Mouse (Mus musculus): ENCODE measurements around the gene Sytl2. TPM values are rescaled to one million over a fixed set of nuclear protein-coding genes. Genes with fewer than 3 reads are reported as not detected.
A peak's percentile ranks its signal among the peaks of the same experiment; 100 is the strongest.

The Sytl2 gene
- total RNA-seq, 2 experiments from 2014 or later = 40.4 to 49.5 TPM

GRCm38 (mm10) chr7:90355995-90356394, 53.9 kb downstream of the Sytl2 start:
- no peak for DNase-seq (ENCODE audit: extremely low spot score in 1 of 2, low spot score in 1 of 2)

GRCm38 (mm10) chr7:90362788-90363187, 60.7 kb downstream of the Sytl2 start:
- no peak for DNase-seq (ENCODE audit: extremely low spot score in 1 of 2, low spot score in 1 of 2)

- no peak for DNase-seq (ENCODE audit: extremely low spot score in 1 of 2, low spot score in 1 of 2)
Measured at GRCm38 (mm10) chr7:90370071-90370851, 68.2 kb downstream of the Sytl2 start.

DNA sequence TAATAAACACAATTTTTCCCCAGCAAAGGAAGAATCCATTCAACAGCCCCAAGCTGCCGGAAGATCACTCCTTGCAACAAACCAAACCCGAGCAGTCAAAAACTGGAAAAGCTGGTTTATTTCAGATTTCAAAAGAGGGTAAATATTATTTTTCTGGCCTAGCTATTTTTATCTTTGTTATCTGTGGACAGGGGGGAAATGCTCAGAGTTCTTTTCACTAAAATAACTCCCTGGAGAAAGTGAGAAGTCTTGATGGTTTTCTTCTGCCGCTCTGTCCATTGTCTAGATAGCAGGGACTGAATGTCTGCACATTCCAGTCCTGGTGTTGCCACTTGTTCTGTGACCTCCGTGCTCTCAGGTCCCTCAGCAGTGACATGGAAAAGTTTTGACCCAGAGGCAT, 70.8 kb downstream of the Sytl2 start:
- no peak for DNase-seq (ENCODE audit: extremely low spot score in 1 of 2, low spot score in 1 of 2)

- DNase-seq (ENCODE audit: extremely low spot score in 1 of 2, low spot score in 1 of 2) = no peak
Measured at GRCm38 (mm10) chr7:90384411-90384810, 82.4 kb downstream of the Sytl2 start.

DNA sequence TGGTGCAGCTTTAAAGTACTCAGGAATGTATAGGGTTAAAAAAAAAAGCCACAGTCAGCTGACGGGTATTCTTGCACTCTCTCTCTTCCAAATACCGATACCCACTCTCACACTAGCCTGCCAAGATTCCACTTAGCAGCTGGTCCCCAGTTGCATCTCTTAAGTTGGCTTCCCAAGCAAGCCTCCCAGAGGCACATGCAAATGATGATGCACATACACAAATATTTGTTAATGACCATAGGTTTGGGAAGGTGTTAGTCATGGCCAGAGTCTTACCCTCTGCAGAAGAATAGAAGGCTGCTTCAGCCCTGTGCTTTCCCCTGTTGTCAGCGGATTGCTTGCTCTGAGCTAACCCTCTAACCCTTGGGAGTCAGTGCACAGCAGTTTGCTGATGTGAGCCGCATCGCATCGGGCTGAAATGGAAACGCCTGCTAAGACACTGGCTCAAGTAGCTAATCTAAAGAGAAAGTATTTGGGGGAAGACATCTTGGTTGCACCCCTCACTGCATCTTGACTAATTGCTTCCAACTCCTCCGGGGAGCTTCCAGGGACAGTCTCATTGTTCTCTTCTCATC, 84.9 kb downstream of the Sytl2 start:
- peak; percentile 25 to 37 for DNase-seq (ENCODE audit: extremely low spot score in 1 of 2, low spot score in 1 of 2)

DNA sequence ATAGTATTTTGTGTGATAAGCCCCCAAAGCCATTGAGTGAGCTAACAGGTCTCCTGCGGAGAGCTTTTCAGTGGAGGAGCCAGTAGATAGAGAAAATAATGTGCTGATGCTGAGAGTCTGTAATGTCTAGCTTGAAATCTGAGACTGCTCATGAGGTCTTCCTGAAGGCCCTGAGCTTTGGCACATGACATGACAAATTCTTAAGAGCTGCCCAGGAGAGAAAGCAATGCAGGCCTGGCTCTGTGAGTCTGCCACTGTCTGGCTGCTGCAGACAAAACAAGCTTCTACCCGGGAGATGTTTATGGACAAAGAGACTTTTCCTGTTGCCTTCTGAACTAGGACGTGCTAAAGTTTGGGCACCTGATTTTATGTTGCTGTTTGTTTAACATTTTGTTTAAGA, 87.7 kb downstream of the Sytl2 start:
- DNase-seq (ENCODE audit: extremely low spot score in 1 of 2, low spot score in 1 of 2) = no peak

DNA sequence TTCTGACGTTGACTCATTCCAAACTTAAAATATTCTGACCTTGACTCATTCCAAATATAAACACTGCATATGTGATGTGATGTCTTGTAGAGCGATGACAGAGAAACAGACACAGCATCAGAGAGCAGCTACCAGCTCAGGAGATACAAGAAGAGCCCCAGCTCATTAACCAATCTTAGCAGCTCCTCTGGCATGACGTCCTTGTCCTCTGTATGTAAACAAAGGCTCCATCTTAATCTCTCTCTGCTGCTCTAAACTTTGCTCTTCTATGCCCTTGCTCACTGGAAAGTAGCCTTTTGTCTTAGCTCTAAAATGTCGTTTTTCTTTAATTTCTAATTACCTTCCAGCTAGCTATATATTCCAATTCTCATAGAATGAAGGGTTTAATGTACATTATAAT, 93.0 kb downstream of the Sytl2 start:
- DNase-seq (ENCODE audit: extremely low spot score in 1 of 2, low spot score in 1 of 2) = no peak

GRCm38 (mm10) chr7:90395928-90396327, 93.9 kb downstream of the Sytl2 start:
- no peak for DNase-seq (ENCODE audit: extremely low spot score in 1 of 2, low spot score in 1 of 2)

- peak; percentile 46 to 75 for DNase-seq (ENCODE audit: extremely low spot score in 1 of 2, low spot score in 1 of 2)
Measured at GRCm38 (mm10) chr7:90409934-90410333, 107.9 kb downstream of the Sytl2 start.

GRCm38 (mm10) chr7:90426020-90427001, 124.3 kb downstream of the Sytl2 start, which contains the start of gene Ccdc89:
Gene Ccdc89 (plus strand): TSS chr7:90426577.
- peak; percentile 32 to 57 for DNase-seq (ENCODE audit: extremely low spot score in 1 of 2, low spot score in 1 of 2)

DNA sequence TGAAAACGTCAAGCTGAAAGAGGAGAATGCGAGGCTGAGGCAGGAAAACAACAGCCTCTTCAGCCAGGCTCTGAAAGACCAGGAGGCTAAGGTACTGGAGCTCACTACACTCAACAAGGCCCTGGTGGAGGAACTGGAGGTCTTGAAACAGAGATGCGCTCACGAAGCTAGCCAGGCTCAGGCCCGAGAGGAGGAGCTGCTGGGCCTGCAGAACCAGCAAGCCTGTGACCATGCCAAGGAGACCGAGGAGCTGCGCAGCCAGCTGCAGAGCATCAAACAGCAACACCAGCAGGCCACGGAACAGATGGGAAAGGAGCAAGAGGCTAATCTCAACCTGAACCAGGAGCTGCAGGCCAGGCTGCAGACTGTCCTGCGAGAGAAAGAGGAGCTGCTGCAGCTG, 125.0 kb downstream of the Sytl2 start:
- no peak for DNase-seq (ENCODE audit: extremely low spot score in 1 of 2, low spot score in 1 of 2)

- no peak for DNase-seq (ENCODE audit: extremely low spot score in 1 of 2, low spot score in 1 of 2)
Measured at GRCm38 (mm10) chr7:90432221-90432620, 130.2 kb downstream of the Sytl2 start.

- no peak for DNase-seq (ENCODE audit: extremely low spot score in 1 of 2, low spot score in 1 of 2)
Measured at GRCm38 (mm10) chr7:90440044-90440443, 138.0 kb downstream of the Sytl2 start.

DNA sequence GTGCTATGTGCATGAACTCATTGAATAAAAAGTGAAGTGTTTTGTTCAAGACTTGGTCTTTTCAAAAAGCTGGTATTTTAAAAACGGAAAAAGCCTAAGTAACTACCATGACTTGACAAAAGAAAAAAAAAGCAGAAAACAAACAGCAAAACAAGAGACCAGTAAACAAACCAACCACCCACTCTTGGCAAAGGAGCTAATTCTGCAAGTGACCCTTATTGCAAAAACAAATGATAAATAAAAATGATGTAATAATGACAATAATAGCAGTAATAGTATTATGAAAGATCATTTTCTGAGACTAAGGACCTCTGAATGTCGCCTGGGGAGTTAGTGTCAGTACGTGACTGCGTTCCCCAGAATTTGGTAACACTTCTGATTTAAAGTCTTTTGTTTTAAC, 140.0 kb downstream of the Sytl2 start:
- no peak for DNase-seq (ENCODE audit: extremely low spot score in 1 of 2, low spot score in 1 of 2)

- peak; percentile 82 to 87 for DNase-seq (ENCODE audit: extremely low spot score in 1 of 2, low spot score in 1 of 2)
Measured at GRCm38 (mm10) chr7:90442518-90443080, 140.5 kb downstream of the Sytl2 start, which contains the start of gene Crebzf. Gene Crebzf (plus strand): TSS chr7:90442729.

DNA sequence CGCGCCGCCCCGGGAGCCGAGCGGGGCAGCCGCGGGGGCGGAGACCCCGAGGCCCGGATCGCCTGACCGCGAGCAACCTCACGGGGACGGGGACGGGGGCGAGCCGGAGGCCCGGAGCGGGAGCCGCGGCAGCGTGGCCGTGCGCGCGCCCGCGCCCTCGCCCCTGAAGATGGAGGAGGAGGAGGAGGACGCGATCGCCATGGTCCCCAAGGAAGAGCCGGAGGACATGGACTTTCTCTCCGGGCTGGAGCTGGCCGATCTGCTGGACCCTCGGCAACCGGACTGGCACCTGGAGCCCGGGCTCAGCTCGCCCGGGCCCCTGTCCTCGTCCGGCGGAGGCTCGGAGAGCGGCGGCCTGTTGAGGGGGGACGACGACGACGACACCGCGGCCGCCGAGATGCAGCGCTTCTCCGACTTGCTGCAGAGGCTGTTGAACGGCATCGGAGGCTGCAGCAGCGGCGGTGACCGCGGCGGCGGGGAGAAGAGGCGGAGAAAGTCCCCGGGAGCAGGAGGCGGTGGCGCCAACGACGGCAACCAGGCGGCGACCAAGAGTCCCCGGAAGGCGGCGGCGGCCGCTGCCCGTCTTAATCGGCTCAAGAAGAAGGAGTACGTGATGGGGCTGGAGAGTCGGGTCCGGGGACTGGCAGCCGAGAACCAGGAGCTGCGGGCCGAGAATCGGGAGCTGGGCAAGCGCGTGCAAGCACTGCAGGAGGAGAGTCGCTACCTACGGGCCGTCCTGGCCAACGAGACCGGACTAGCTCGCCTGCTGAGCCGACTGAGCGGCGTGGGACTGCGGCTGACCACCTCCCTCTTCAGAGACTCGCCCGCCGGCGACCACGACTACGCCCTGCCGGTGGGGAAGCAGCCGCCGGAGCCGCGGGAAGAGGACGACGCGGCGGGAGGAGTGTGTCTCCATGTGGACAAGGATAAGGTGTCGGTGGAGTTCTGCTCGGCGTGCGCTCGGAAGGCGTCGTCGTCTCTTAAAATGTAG, 141.3 kb downstream of the Sytl2 start:
- peak; percentile 53 to 65 for DNase-seq (ENCODE audit: extremely low spot score in 1 of 2, low spot score in 1 of 2)

- no peak for DNase-seq (ENCODE audit: extremely low spot score in 1 of 2, low spot score in 1 of 2)
Measured at GRCm38 (mm10) chr7:90444206-90444605, 142.2 kb downstream of the Sytl2 start.

DNA sequence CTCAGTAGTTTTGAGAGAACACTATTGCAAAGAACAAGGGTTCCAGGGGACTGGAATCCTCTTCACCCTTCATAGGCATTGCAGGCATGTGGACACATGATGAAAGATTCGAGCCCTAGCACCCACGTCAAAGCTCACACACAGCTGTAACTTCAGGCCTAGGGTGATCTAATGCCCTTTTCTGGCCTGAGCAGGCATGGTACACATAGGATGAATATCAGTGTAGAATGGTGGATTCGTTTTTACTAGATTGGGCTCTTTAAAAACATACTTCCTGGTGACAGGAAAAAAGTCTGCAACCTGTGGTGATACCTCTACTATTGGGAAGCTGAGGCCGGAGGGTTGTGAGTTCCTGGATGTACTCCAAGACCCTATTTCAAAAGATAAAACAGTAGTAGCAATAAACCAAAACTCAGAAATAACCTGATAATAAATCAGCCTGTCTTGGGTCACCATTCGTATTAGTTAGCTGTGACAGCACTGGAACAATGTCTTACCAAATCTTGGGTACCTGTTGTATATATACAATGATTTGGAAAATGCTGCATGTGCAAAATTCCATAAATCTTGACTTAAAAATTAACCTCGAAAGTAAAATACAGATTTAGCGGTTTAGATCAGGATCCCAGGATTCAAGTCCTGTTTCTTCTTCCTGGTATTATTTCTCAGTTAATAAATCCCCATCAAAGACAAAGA, 154.2 kb downstream of the Sytl2 start:
- no peak for DNase-seq (ENCODE audit: extremely low spot score in 1 of 2, low spot score in 1 of 2)

All from layer of hippocampus, postnatal 25 days (tissue).